Mouse (Mus musculus) heart, adult 8-10 months (tissue): ENCODE measurements at regions not wholly inside any gene's neighbourhood (a gene's known extent, or its start where the extent isn't known, plus 50 kb on each side); places are given as distances from the start of the nearest gene placed in this dataset.
A peak's percentile ranks its signal among the peaks of the same experiment; 100 is the strongest.
"Not testable (repeated sequence)": the region's sequence is repeated elsewhere in the genome, so short reads cannot be mapped to it uniquely, and the experiment has no call there.

Experiments
- DNase-seq: peaks from one replicate; pipeline ENCODE4 v3.0.0; 2022; ENCODE audit warnings: low spot score

DNA sequence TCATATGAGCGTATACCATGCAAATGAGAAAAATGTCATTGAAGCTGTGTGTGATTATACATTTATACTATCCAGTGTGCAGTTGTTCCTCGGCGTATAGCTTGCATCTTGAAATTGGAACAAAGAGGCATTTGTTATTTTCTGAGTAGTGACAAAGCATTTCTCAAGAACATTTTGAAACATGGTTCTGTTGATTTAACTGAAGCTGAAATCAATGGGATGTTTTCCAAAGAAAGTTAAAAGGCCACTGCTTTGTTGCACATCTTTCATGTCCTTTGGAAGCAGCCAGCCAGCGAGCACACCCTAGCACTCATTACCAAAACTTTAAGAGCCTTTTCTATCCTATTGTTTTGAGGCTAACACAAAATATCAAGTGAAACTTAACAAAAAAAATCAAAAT lies 594.1 kb upstream of the Klhl29 start:
- DNase-seq, result peak; percentile 4

DNA sequence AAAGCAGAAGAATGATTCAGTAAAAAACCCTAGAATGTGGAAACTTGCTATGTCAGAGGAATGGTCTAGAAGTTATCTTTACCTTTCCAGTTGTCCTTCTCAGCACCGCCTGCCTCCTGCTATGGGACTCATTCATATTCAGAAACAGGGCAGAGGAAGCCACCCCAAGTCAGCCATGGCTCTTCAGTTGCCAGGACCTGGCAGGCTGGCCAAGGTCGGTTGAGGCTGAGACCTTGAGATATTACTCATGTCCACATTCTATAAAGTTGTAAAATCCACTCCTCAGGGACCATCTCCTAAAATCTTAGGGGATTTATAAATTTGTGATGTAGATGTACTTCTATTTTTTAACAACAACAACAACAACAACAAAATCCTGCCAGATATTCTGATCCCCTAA lies 580.7 kb upstream of the Klhl29 start:
- no peak for DNase-seq

DNA sequence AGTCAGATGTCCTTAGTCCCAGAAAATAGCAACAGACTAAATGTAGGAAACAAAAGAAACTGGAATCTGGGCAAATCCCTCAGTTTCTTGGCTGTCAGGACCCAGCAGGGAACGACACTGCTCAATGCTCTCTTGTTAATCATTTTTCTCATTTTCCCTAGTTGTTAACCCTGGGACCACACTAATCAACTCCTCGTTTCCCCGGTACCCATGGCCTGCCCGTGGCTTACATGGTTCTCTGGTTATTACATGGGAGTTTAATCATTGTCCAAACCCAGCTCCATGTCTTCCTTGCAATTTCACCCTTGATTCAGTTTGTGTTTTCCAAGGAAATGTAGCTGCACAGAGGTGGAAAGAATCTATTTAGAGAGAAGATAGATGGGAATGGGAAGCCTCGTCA lies 580.1 kb upstream of the Klhl29 start:
- no peak for DNase-seq

DNA sequence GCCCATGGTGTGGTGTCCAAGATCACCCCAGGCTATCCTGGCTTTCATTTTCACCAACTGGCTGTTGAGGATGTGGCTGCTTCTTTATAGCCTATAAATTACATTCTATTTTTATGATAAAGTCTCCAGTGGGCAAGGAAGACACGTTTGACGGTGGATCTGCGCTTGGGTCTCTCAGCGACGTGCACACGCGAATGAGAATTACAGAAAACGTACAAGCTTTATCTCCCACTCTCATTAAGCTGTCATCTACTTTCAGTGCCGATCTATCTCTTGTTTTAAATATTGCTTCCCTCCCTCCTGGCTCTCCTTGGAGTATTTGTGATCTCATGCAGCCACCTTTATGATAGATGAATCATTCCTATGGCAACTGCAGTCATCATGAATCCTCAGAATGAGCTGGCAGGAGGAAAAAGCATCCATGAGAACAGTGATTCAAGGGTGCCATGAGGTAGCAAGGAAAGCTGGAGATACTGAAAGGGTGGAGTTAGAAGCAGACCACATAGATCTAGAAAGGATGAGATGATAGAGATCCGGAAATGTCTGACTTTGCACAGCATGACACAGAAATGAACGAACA lies 568.0 kb upstream of the Klhl29 start:
- DNase-seq, result no peak

DNA sequence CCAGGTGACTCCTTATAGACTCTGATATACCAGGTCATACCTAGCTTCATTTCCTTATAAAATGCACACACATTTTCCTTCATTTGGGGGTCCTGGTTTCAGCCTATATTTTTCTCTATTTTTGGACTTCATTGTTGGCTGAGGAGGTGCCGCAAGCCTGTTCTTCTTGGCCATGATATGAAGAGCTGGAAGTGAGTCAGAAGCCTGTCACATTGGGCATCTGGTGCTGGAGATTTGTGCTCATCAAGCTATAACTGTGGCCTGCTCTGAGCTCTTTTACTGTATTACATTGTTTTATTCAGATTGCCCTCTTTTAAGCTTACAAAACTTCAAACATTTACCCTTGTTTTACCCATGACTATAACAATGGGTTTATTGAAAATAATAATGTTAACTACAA lies 545.8 kb upstream of the Klhl29 start:
- no peak for DNase-seq

DNA sequence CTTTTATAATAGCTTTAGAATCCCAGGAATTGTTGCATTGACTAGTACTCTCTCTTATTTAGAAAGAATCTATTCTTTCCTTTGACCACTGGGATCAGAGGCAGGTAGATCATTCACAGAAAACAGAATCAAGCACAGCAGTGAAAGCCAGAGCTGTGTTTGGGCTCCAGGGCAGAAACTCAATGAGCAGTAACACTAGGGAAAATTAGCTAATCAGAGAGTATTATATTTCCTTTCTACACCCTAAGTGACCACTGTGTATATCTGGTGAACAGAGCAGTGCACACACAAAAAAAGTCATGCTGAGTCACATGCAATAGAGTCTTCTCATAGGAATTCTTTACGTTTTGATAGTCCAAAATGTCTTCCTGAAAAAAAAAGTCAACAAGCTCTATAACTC lies 542.5 kb upstream of the Klhl29 start:
- no peak for DNase-seq

DNA sequence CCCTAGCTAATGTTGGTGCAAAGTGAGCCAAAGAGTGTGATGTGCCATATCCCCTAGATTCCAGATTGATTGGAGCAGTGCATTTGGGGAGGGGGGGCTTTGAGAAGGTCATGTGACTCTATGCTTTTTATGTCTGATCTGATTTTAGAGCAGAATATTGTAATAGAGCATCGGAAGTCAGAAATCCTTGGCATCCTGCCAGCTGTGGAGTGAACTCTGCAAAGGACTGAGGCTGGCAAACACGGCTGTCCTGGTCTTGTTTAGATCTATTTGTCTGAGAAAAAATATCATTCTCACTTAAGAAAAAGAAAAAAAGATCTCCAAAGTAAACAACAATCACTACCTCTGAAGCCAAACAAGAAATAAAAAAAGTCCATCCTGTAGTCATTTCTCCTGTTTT lies 530.8 kb upstream of the Klhl29 start:
- DNase-seq, result no peak

DNA sequence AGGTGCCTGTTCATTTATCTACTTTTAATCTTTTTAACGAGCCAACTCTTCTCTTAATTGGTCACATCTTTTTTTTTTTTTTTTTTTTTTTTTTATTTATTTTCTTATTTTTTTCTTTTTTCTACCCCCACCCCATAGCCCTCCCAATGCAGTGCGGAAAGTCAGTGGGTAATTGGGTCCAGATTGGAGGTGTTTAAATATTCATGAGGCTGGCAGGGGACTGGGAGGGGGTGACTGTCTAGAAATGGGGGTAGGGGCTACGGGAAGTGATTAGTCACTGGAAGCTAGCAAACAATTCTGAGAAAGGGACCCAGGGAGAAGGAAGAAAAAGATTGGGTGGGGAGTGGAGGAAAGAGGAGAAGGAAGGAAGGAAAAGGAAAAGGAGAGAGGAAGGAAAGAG lies 516.3 kb upstream of the Klhl29 start:
- DNase-seq, result not testable (repeated sequence)

DNA sequence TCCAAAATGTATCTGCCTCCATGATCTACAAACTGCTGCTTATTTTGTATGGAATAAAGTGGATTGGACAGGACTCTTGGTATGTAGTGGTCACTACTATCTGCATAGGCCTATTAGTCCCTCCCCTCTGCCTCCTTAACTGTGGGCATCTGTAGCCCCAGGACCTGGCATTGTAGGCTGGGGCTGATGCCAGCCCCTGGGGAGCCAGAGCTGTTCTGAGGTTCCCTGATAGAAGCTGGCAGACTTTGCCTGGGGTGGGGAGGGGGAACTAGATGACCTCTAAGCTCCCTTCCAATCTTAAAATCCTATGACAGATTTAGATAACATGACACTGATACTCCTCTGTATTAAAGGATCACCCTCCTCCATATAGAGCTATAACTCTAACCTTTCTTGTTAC lies 491.2 kb upstream of the Klhl29 start:
- no peak for DNase-seq

DNA sequence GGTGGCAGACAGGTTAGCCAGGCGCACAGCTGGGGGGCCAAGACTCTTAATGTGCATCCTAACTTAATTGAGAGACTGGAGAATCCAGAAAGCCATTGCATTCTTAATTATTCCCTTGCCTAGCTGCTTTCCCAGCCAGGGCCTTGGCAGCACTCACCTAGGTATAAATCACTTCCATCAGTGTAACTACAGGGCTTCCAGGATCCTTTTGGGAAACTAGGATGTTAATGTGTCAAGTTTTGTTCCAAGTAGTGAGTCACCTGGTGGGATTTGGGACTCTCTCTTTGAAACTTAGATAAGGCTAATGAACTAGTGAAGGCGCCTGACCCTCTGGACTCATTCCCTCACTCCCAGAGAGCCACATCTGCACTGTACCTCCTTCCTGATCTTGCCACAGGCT lies 484.3 kb upstream of the Klhl29 start:
- no peak for DNase-seq

DNA sequence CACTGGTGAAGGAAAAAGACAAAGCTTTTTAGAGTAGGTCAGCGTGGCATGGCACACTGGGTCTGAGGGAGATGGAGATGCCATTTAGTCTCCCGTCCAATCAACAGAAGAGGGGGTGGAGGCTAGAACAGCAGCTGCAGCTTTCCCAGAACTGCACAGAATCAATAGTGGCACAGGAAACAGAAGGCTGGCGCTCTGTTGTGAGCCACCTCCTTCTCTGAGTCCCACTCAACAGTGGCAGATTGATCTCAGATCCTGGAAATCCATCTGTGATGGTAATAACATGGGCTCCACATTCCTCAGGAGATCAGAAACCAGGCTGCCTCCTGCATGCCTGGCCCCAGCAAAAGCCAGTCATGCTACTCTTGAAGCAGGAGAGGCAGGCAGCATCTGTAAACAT lies 480.9 kb upstream of the Klhl29 start:
- DNase-seq, result no peak

DNA sequence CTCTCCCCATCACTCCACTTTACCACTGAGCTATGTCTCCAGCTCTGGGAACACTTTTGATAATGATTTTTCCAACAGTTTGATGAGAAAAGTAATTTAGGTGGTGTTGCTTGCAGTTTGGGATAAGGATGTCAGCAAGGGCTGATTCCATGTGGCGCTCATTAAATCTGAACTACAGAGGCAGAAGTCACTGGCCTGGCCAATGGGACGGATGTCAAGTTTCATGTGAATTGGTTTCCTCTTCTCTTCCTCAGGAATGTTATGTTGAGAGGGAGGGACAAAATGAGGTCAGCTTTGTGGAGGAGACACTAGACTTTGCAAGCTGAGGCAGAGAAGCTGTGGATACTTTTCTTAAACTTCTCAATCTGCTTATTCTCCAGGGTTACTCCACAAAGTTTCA lies 434.9 kb upstream of the Klhl29 start:
- DNase-seq, result peak; percentile 9

DNA sequence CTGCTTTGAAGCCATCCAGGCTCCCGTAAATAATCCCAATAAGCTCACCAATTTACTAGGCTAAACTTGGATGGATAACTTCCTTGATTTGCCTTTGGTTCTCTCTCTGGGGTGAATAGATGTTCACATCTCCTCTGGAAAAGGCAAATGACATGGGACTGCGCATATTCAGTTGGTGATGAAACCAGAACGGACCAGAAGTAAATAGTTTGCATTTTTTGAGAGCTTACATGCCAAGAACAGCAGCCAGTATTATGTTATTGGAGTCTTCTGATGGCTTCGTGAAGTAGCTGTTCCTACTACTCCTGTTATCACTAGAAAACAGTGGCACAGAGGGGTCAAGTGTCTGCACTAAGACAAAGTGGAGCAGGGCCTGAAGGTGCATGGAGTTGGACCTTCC lies 434.5 kb upstream of the Klhl29 start:
- no peak for DNase-seq

DNA sequence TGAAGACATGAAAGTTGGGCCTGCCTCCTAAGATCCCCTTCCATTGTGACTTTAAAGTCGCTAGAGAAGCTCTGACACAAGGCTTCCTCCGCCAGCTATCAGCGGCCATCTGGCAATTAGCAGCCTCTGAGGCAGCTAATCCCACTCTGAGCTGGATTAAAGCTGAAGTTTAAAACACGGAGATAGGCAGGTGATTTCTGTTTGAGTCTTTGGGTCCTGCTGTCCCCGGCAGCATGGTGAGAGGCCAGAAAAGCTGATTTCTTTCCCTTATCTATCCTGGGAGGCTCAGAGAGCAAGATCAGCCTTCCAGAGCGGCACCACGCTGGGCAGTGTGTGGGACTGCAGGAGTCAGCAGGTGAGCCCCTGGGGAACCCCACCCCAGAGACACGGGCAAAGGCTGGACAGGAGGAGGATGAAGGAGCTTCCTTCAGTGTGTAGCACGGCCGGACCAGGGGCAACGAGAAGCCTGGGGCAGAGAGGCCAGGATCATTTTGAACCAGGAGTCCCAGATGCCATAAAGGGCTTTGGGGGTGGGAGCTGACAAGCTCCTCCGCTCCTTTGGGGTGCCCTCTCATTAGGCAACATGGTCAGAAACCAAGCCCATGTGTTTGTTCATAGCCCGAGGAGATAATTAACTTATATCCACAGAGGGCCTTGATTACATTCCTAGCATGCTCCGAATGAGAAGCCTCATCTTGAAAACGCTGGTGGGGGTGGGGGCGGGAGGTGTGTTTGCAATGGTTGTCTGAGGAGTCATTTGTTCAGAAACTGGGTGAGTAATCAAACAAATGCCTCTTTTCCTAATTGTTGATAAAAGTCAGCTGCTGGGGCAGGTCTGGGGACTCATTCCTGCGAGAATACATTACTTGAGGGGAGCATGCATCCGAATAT lies 432.8 kb upstream of the Klhl29 start:
- no peak for DNase-seq

DNA sequence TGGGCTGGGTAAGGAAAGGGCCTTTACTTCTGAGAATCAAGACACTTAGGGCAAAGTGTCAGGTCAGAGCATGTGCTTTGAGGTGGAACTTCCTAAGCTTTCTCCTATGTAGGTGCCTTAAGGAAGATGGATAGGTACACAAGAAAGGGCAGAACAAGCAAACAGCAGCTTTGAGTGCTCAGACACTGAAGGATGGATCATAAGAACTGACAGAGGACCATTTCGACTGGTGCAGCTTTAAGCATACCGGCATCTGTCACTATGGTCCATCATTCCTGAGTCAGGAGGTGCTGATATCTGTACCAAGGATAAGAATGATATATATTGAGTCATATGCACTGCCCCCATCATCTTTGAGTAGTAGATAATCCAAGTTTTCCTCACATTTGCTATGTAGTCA lies 430.2 kb upstream of the Klhl29 start:
- DNase-seq, result no peak

DNA sequence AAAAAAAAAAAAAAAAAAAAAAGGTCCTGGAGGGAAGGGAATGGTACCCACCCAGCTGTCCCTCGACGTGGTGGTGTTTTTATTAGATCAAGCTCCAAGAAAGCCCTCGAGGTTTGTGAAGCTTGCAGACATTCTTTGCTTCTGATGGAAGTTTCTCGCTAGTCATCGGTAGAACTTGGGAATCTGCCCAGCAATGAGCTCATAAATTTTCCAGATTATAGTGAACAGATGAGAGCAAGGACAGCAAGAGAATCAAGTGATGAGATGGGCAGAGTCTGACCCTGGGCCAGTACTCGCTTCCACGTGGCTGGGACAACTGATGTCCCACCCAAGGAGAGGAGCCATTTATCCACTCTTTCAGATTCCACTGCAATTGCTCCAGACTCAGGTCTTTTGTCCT lies 417.6 kb upstream of the Klhl29 start:
- DNase-seq, result peak; percentile 59

DNA sequence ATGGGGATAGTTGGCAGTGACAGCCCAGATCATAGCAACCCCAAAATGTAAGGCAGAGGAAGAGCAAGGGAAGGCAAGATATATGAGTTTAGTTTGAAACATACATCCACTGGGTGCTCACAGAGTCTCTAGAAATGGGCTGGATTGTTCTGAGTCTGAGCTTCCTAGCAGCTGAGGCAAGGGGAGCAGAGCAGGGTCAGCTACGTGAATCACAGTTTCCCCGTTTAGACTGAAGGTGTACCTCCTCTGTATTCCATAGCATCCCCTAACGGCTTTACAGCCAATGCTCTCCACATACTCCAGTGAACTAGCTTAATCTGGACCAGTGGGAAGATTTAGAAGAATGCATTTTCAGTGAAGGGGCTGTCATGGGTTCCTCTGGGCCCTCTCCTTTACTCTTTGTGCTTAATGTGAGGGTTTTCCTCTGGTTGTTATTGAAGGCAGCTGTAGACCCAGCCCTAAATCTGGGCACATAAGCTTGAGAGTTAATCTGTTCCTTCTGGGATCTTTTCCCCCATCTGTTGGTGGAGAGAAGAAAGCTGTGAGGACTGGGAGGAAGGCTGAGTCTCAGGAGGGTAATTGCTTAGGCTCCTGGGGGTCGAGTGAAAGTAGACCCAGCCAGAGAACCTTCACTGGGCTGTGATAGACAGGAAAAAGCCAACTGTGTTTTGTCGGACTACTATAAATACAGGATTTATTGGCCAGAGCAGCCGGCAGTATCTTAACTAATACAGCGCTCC lies 411.8 kb upstream of the Klhl29 start:
- no peak for DNase-seq

DNA sequence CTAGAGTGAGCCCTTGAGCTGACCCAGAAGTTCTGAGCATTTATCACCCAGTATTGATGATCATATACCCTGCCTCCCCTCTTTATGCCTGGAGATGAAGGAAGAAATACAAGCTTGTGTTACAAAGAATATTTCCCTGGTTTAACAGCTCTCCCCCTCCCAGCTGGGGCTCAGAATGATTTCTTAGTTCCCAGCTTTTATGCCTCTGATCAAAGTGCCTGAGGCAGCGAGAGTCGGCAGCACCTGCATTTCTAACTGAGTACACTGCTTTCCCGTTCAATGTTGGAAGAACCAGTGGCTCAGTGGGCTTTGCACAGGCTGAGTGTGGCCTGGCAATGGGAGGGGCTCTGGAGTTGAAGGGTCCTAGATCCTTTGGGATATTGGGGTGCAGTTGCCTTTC lies 405.8 kb upstream of the Klhl29 start:
- DNase-seq, result no peak

DNA sequence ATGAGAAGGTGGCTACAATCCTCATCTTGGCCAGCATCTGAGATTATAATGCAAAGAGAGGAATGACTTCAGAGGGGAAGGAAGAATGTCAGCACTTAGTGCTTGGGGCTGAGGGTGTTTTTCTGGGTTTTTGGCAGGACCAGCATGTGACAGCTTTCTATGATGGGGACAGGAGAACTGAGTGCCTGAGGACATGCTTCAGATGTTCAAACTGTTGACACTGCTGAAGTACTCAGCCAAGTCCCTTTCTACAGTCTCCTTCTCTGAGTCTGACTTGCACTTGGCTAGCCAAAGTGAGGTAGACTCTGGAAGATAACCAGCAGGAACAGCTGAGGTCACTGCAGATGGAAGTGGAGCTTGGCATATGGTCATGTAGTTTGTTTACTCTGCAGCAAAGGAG lies 402.1 kb upstream of the Klhl29 start:
- peak; percentile 10 for DNase-seq

DNA sequence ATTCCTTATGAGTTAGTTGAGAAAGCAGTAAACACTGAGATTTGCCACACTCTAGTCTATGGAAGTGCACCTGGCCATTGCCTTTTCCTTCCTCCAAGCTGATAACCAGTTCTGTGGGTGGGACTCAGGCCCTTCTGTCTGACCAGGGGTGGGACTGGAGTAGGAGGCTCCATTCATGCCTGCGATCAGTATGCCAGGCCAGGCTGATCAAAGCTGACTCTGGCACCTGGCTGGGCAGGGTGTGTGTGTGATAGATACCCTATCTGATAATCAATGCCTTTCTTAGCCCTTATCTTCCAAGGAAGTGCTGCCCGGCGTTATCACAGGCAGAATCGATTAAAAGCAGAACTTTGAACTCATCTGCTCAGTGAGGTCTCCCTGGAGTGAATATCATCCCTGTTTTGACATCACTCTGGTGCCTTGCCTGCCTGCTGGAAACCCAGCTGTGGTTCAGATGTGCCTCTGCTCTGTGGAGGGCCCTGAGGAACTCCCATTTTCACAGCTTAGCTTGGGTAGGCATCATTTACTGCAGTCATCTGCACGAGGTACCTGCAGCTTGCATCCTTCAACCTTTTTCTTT lies 396.0 kb upstream of the Klhl29 start:
- no peak for DNase-seq

DNA sequence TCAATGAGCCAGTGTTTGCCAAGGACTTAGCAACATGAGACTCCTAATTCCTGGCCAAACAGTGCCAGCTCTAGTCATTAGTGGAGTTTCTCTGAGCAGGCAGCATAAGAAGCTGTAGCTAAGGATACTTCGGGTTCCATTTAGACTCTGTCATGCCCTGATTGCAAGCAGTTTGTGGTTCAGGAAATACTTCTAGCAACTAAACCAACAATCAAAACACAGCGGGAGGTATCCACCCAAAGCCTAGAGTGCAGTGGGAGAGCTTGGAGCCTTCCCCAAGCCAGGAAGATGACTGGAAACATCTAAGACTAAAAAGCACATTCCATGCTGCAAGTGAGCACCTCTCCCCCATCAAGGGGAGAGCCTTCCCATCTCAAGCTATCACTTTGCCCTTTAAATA lies 395.0 kb upstream of the Klhl29 start:
- no peak for DNase-seq

DNA sequence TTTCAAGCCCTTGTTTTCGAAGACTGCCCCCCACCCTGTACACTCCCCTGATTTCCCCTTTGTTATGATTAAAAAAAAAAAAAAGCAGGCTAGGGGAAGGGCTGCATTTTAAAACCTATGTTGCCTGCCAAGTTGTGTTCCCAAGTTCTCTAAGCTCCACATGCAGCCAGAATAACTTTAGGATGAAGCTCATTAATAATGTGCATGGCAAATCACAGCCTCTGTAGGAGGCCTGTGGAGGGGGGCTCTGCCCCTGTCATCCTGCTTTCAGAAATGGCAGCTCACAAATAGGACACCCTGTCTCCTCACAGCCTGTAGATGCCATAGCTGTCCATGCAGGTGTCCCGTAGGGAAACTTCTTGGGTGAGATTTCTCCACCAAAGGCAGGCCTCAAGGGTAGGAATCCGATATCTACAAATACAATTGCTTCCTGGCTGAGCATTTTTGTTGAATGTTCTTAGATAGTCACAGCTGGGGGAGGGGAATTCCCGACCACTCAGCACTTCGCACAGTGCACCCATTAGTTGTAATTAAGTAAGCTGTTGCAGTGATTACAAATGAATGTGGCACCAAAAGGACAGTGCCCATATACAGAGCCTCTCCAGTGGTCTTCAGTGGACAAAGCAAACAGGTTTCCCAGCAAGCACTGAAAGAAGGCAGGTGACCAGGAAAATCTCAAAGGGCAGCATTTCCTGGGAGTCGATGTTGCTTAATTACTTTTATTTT lies 389.1 kb upstream of the Klhl29 start:
- DNase-seq, result no peak
